Mouse (Mus musculus): ENCODE measurements around the gene Xab2. TPM values are rescaled to one million over a fixed set of nuclear protein-coding genes. Genes with fewer than 3 reads are reported as not detected.

Xab2 gene
- polyA plus RNA-seq, 1 experiment from 2014 or later = 25.7 TPM

Other genes with a start within 250 kb of the Xab2 start
- gene Arhgef18, start 228.3 kb downstream of the Xab2 start, polyA plus RNA-seq (2015; fragmentation: Nextera tagmentation; extraction: Ambion mirVana) = 2.1 and 2.6 TPM in 2 replicates
- 8.1 and 8.5 TPM in 2 replicates for gene Pex11g, start 153.6 kb downstream of the Xab2 start, polyA plus RNA-seq (2015; fragmentation: Nextera tagmentation; extraction: Ambion mirVana)
- gene Tex45, start 150.5 kb downstream of the Xab2 start, polyA plus RNA-seq (2015; fragmentation: Nextera tagmentation; extraction: Ambion mirVana) = not detected in 2 replicates
- gene Zfp358, start 128.2 kb downstream of the Xab2 start, polyA plus RNA-seq (2015; fragmentation: Nextera tagmentation; extraction: Ambion mirVana) = 4.3 and 5.4 TPM in 2 replicates
- 19.2 and 21.1 TPM in 2 replicates for gene Mcoln1, start 120.9 kb downstream of the Xab2 start, polyA plus RNA-seq (2015; fragmentation: Nextera tagmentation; extraction: Ambion mirVana)
- 10.9 and 11.3 TPM in 2 replicates for gene Pnpla6, start 105.9 kb downstream of the Xab2 start, polyA plus RNA-seq (2015; fragmentation: Nextera tagmentation; extraction: Ambion mirVana)
- gene C330021F23Rik, start 53.3 kb downstream of the Xab2 start, polyA plus RNA-seq (2015; fragmentation: Nextera tagmentation; extraction: Ambion mirVana) = 3.1 and 4.8 TPM in 2 replicates
- gene Camsap3, start 34.0 kb downstream of the Xab2 start, polyA plus RNA-seq (2015; fragmentation: Nextera tagmentation; extraction: Ambion mirVana) = 1.4 and 2.6 TPM in 2 replicates
- gene Pet100, start 232 bp upstream of the Xab2 start, polyA plus RNA-seq (2015; fragmentation: Nextera tagmentation; extraction: Ambion mirVana) = 76.2 and 80.9 TPM in 2 replicates
- gene Pcp2, start 4.2 kb upstream of the Xab2 start, polyA plus RNA-seq (2015; fragmentation: Nextera tagmentation; extraction: Ambion mirVana) = 0.07 TPM in 1 of 2 replicates, not detected in the other
- gene Stxbp2, start 9.6 kb upstream of the Xab2 start, polyA plus RNA-seq (2015; fragmentation: Nextera tagmentation; extraction: Ambion mirVana) = 48.6 and 50.9 TPM in 2 replicates
- gene Retn, start 34.5 kb upstream of the Xab2 start, polyA plus RNA-seq (2015; fragmentation: Nextera tagmentation; extraction: Ambion mirVana) = 0.11 TPM in 1 of 2 replicates, not detected in the other
- gene Mcemp1, start 44.4 kb upstream of the Xab2 start, polyA plus RNA-seq (2015; fragmentation: Nextera tagmentation; extraction: Ambion mirVana) = 7.7 and 8.2 TPM in 2 replicates
- 3.9 and 4.0 TPM in 2 replicates for gene Fcor, start 51.0 kb upstream of the Xab2 start, polyA plus RNA-seq (2015; fragmentation: Nextera tagmentation; extraction: Ambion mirVana)
- gene Trappc5, start 55.0 kb upstream of the Xab2 start, polyA plus RNA-seq (2015; fragmentation: Nextera tagmentation; extraction: Ambion mirVana) = 12.9 and 13.0 TPM in 2 replicates
- gene Fcer2a, start 72.9 kb upstream of the Xab2 start, polyA plus RNA-seq (2015; fragmentation: Nextera tagmentation; extraction: Ambion mirVana) = not detected in 2 replicates
- gene Clec4g, start 99.3 kb upstream of the Xab2 start, polyA plus RNA-seq (2015; fragmentation: Nextera tagmentation; extraction: Ambion mirVana) = 8.2 and 10.3 TPM in 2 replicates
- gene Cd209a, start 127.7 kb upstream of the Xab2 start, polyA plus RNA-seq (2015; fragmentation: Nextera tagmentation; extraction: Ambion mirVana) = 0.07 and 0.24 TPM in 2 replicates
- not detected in 2 replicates for gene Cd209e, start 233.0 kb upstream of the Xab2 start, polyA plus RNA-seq (2015; fragmentation: Nextera tagmentation; extraction: Ambion mirVana)

Measured in liver, embryonic 16.5 days (tissue).